Comparison of ENCODE assay signal across 34 mouse cellular contexts in genomic region chr11:43517641-43518040, GRCm38 (mm10). TPM values are rescaled to one million over a fixed set of nuclear protein-coding genes. Genes with fewer than 3 reads are reported as not detected.
DNase-seq lines count a peak whose midpoint lies in the region; ATAC-seq and TF ChIP-seq lines count a peak whose summit lies in the region.
"Had no signal": no experiment of that assay in that cellular context is flagged by ENCODE, and none has a peak within 500 bp of the region (broad histone marks: within the 10 kb centered on the region; RNA-seq: fewer than 3 reads in every experiment).

No protein-coding gene starts in this region.

- ATAC-seq in midbrain, postnatal 0 days (ENCODE audit: low FRiP score): no peak
- ATAC-seq in midbrain, embryonic 16.5 days: no peak
- ATAC-seq: activated CD4-positive, CD25-positive, alpha-beta regulatory T cell, adult 4 months; forebrain, embryonic 15.5 days; inflammation-experienced regulatory T-cells, adult 6 months had no signal

- no peak for TF ChIP-seq POLR2A in cerebellum, adult 2 months (IDR thresholded peaks at IDR 0.05; ENCODE audit: borderline replicate concordance, insufficient read depth, low read length)

- no peak for TF ChIP-seq CTCF in midbrain, postnatal 0 days (IDR thresholded peaks at IDR 0.05)
- no peak for TF ChIP-seq CTCF in cerebellum, adult 2 months (IDR thresholded peaks at IDR 0.05; ENCODE audit: borderline replicate concordance, insufficient read depth, low read depth, low read length)

- no peak overlapping the region for H3K27ac ChIP-seq in midbrain, postnatal 0 days (ENCODE audit: low read depth, low read length)
- H3K27ac ChIP-seq in midbrain, embryonic 16.5 days (ENCODE audit: low read length): no peak overlapping the region
- peak overlapping the region; percentile 79 for H3K27ac ChIP-seq in cerebellum, adult 2 months (ENCODE audit: insufficient read depth, low read length)
- H3K27ac ChIP-seq: embryonic facial prominence, embryonic 12.5 days; forebrain, embryonic 15.5 days; heart, embryonic 10.5 days; heart, embryonic 15.5 days; limb, embryonic 10.5 days; limb, embryonic 15.5 days; liver, embryonic 14.5 days; stomach, postnatal 0 days had no signal

- no peak overlapping the region for H3K4me3 ChIP-seq in midbrain, postnatal 0 days (ENCODE audit: low read depth, low read length)
- no peak overlapping the region for H3K4me3 ChIP-seq in midbrain, embryonic 16.5 days (ENCODE audit: low read depth, low read length)
- H3K4me3 ChIP-seq in cerebellum, adult 2 months (replicated peaks; ENCODE audit: insufficient read depth, low read depth, low read length): no peak overlapping the region
- H3K4me3 ChIP-seq: embryonic facial prominence, embryonic 12.5 days; forebrain, embryonic 15.5 days; heart, embryonic 10.5 days; heart, embryonic 15.5 days; limb, embryonic 10.5 days; limb, embryonic 15.5 days had no signal

- no peaks in the 10 kb centered on the region for H3K4me1 ChIP-seq in midbrain, postnatal 0 days (ENCODE audit: insufficient read depth, low read length)
- H3K4me1 ChIP-seq in midbrain, embryonic 16.5 days (ENCODE audit: control insufficient read depth, insufficient read depth, low read length): no peaks in the 10 kb centered on the region
- H3K4me1 ChIP-seq in cerebellum, adult 2 months (ENCODE audit: control insufficient read depth, insufficient read depth, low read length): peaks cover 29% of the 10 kb centered on the region
- H3K4me1 ChIP-seq: embryonic facial prominence, embryonic 12.5 days; forebrain, embryonic 15.5 days; limb, embryonic 15.5 days had no signal

- WGBS in midbrain, postnatal 0 days: 77% methylated on average over 11 of the region's 11 CpGs
- 74% methylated on average over 11 of the region's 11 CpGs for WGBS in midbrain, embryonic 16.5 days
- 11% methylated on average over 11 of the region's 11 CpGs for WGBS in cerebellum, adult 2 months

- no peak overlapping the region for H3K4me2 ChIP-seq in midbrain, postnatal 0 days (ENCODE audit: low read depth, low read length, poor library complexity, severe bottlenecking)
- H3K4me2 ChIP-seq in midbrain, embryonic 16.5 days (ENCODE audit: low read length): no peak overlapping the region
- H3K4me2 ChIP-seq: embryonic facial prominence, embryonic 12.5 days; forebrain, embryonic 15.5 days; heart, embryonic 15.5 days; limb, embryonic 15.5 days had no signal

- H3K9ac ChIP-seq in midbrain, postnatal 0 days (replicated peaks; ENCODE audit: low read length, poor library complexity, severe bottlenecking): no peak overlapping the region
- H3K9ac ChIP-seq in midbrain, embryonic 16.5 days (ENCODE audit: low read depth, low read length): no peak overlapping the region
- H3K9ac ChIP-seq: embryonic facial prominence, embryonic 12.5 days; forebrain, embryonic 15.5 days; heart, embryonic 15.5 days; limb, embryonic 15.5 days; liver, embryonic 14.5 days had no signal

- no peaks in the 10 kb centered on the region for H3K36me3 ChIP-seq in midbrain, postnatal 0 days (ENCODE audit: insufficient read depth, low read length)
- no peaks in the 10 kb centered on the region for H3K36me3 ChIP-seq in midbrain, embryonic 16.5 days (ENCODE audit: control insufficient read depth, insufficient read depth, low read length)
- H3K36me3 ChIP-seq: embryonic facial prominence, embryonic 12.5 days; forebrain, embryonic 15.5 days; heart, embryonic 10.5 days; heart, embryonic 15.5 days; limb, embryonic 10.5 days; limb, embryonic 15.5 days had no signal

- DNase-seq in midbrain, postnatal 0 days (ENCODE audit: low spot score): peak; percentile 45
- DNase-seq in cerebellum, adult 2 months: peak; percentile 88 to 95
- DNase-seq in cerebellum, postnatal 14 days: peak; percentile 83 to 92
- no peak for DNase-seq in urinary bladder, adult 18-20 months (ENCODE audit: low spot score in 2 of 2)
- no peak for DNase-seq in thymus, adult 18-20 months
- no peak for DNase-seq in B cell, adult 2 months
- DNase-seq: adrenal gland, adult 2 months; embryo, embryonic 11 days; gastrocnemius, postnatal 25 days; heart, adult 11 months; kidney, adult 11 months; kidney, postnatal 25 days; lung, adult 2 months; lung, postnatal 10 days; midbrain, embryonic 14.5 days; right cerebral cortex, adult 18-20 months; spleen, adult 18-20 months; thymus, adult 2 months; thymus, postnatal 36 days had no signal

- no peaks in the 10 kb centered on the region for H3K27me3 ChIP-seq in midbrain, postnatal 0 days (ENCODE audit: insufficient read depth, low read length)
- no peaks in the 10 kb centered on the region for H3K27me3 ChIP-seq in midbrain, embryonic 16.5 days (ENCODE audit: control insufficient read depth, insufficient read depth, low read depth, low read length)
- no peaks in the 10 kb centered on the region for H3K27me3 ChIP-seq in cerebellum, adult 2 months (ENCODE audit: control insufficient read depth, insufficient read depth, low read length)
- H3K27me3 ChIP-seq: CH12.LX; embryonic facial prominence, embryonic 12.5 days; forebrain, embryonic 15.5 days; heart, embryonic 15.5 days; limb, embryonic 15.5 days had no signal

- H3K9me3 ChIP-seq in midbrain, postnatal 0 days (ENCODE audit: low read length): no peaks in the 10 kb centered on the region
- H3K9me3 ChIP-seq in midbrain, embryonic 16.5 days (replicated peaks; ENCODE audit: control insufficient read depth, low read length, poor library complexity, severe bottlenecking): no peaks in the 10 kb centered on the region
- H3K9me3 ChIP-seq: embryonic facial prominence, embryonic 12.5 days; forebrain, embryonic 15.5 days; heart, embryonic 10.5 days; heart, embryonic 15.5 days; limb, embryonic 10.5 days; limb, embryonic 15.5 days had no signal

RNA-seq across cellular contexts. Expression of gene Ccnjl, which starts 10.9 kb away (rescaled TPM):
- total RNA-seq in midbrain, postnatal 0 days (2014; rRNA removed): 2.2 and 4.4 TPM in 2 replicates
- polyA plus RNA-seq in midbrain, postnatal 0 days (2015; fragmentation: Nextera tagmentation; extraction: Ambion mirVana): 3.1 and 3.2 TPM in 2 replicates
- polyA plus RNA-seq in midbrain, embryonic 16.5 days (2015; fragmentation: Nextera tagmentation; extraction: Ambion mirVana): 7.4 and 10.4 TPM in 2 replicates
- 8.4 and 10.5 TPM in 2 replicates for polyA plus RNA-seq in cerebellum, adult 2 months (2012; rRNA removed)
- total RNA-seq: CH12.LX; gastrocnemius, adult 18-20 months; neutrophil, adult 5-6 weeks had no signal
- polyA plus RNA-seq: inflammation-experienced regulatory T-cells, adult 6 months had no signal

RNA-seq across cellular contexts. Expression of gene C1qtnf2, which starts 43.6 kb away (rescaled TPM):
- 15.0 and 15.9 TPM in 2 replicates for total RNA-seq in midbrain, postnatal 0 days (2014; rRNA removed)
- 21.4 and 22.4 TPM in 2 replicates for polyA plus RNA-seq in midbrain, postnatal 0 days (2015; fragmentation: Nextera tagmentation; extraction: Ambion mirVana)
- polyA plus RNA-seq in midbrain, embryonic 16.5 days (2015; fragmentation: Nextera tagmentation; extraction: Ambion mirVana): 10.2 and 12.9 TPM in 2 replicates
- 1.8 and 1.9 TPM in 2 replicates for polyA plus RNA-seq in cerebellum, adult 2 months (2012; rRNA removed)
- total RNA-seq: CH12.LX; ES-E14; neutrophil, adult 5-6 weeks had no signal
- polyA plus RNA-seq: activated CD4-positive, CD25-positive, alpha-beta regulatory T cell, adult 4 months; inflammation-experienced regulatory T-cells, adult 6 months had no signal

Comparison
In these comparisons a context has a peak if more than half of its experiments do, and no peak if none do; other contexts are left out.
1. DNase-seq: peak in midbrain, postnatal 0 days (single experiment), cerebellum, adult 2 months (2 of 2) and cerebellum, postnatal 14 days (2 of 2); none in urinary bladder, adult 18-20 months (0 of 2), thymus, adult 18-20 months (0 of 2) and B cell, adult 2 months (0 of 2).